Mouse (Mus musculus): ENCODE measurements around the gene Clasp2.

GRCm38 (mm10) chr9:113741637-113742137, 414 bp downstream of the Clasp2 start:
- TF ChIP-seq POLR2A (IDR thresholded peaks at IDR 0.05; ENCODE audit: low read depth, low read length) (no peak), CTCF (IDR thresholded peaks at IDR 0.05; ENCODE audit: extremely low read depth, insufficient read length, insufficient replicate concordance, low read depth, low read length) (no peak)

Measured in small intestine, adult 2 months (tissue).